Mouse (Mus musculus): Measurements from ENCODE around the gene Mrpl14.

The Mrpl14 gene

GRCm38 (mm10) chr17:45686093-45686619, at the start of gene Mrpl14:
TSS of gene Mrpl14 (plus strand) at chr17:45686322.
- DNase-seq (ENCODE audit: low spot score), result peak; percentile 91

- no peak for DNase-seq (ENCODE audit: low spot score)
Observed at GRCm38 (mm10) chr17:45638596-45639295, 47.4 kb upstream of the Mrpl14 start.

GRCm38 (mm10) chr17:45641981-45642380, 44.1 kb upstream of the Mrpl14 start:
- no peak for DNase-seq (ENCODE audit: low spot score)

GRCm38 (mm10) chr17:45642701-45643100, 43.4 kb upstream of the Mrpl14 start:
- DNase-seq (ENCODE audit: low spot score), result peak; percentile 66

GRCm38 (mm10) chr17:45644185-45644584, 41.9 kb upstream of the Mrpl14 start:
- DNase-seq (ENCODE audit: low spot score), result no peak

GRCm38 (mm10) chr17:45653233-45653632, 32.9 kb upstream of the Mrpl14 start:
- no peak for DNase-seq (ENCODE audit: low spot score)

GRCm38 (mm10) chr17:45655820-45656219, 30.3 kb upstream of the Mrpl14 start:
- no peak for DNase-seq (ENCODE audit: low spot score)

GRCm38 (mm10) chr17:45659225-45659624, 26.9 kb upstream of the Mrpl14 start, which contains the start of gene Capn11:
TSS of gene Capn11 (minus strand) at chr17:45659325.
- no peak for DNase-seq (ENCODE audit: low spot score)

- peak; percentile 80 for DNase-seq (ENCODE audit: low spot score)
Observed at GRCm38 (mm10) chr17:45663106-45663919, 22.8 kb upstream of the Mrpl14 start.

GRCm38 (mm10) chr17:45664608-45665007, 21.5 kb upstream of the Mrpl14 start:
- no peak for DNase-seq (ENCODE audit: low spot score)

- no peak for DNase-seq (ENCODE audit: low spot score)
Observed at GRCm38 (mm10) chr17:45666091-45666490, 20.0 kb upstream of the Mrpl14 start.

GRCm38 (mm10) chr17:45667481-45667880, 18.6 kb upstream of the Mrpl14 start:
- DNase-seq (ENCODE audit: low spot score), result no peak

- no peak for DNase-seq (ENCODE audit: low spot score)
Observed at GRCm38 (mm10) chr17:45667986-45668385, 18.1 kb upstream of the Mrpl14 start.

- DNase-seq (ENCODE audit: low spot score), result no peak
Observed at GRCm38 (mm10) chr17:45671821-45672220, 14.3 kb upstream of the Mrpl14 start.

GRCm38 (mm10) chr17:45672598-45672997, 13.5 kb upstream of the Mrpl14 start:
- DNase-seq (ENCODE audit: low spot score), result no peak

- DNase-seq (ENCODE audit: low spot score), result peak; percentile 49
Observed at GRCm38 (mm10) chr17:45678106-45678505, 8.0 kb upstream of the Mrpl14 start.

- DNase-seq (ENCODE audit: low spot score), result peak; percentile 71
Observed at GRCm38 (mm10) chr17:45680391-45680980, 5.6 kb upstream of the Mrpl14 start.

- no peak for DNase-seq (ENCODE audit: low spot score)
Observed at GRCm38 (mm10) chr17:45681588-45681987, 4.5 kb upstream of the Mrpl14 start.

GRCm38 (mm10) chr17:45682843-45683242, 3.3 kb upstream of the Mrpl14 start:
- DNase-seq (ENCODE audit: low spot score), result no peak

- no peak for DNase-seq (ENCODE audit: low spot score)
Observed at GRCm38 (mm10) chr17:45684667-45685131, 1.4 kb upstream of the Mrpl14 start.

GRCm38 (mm10) chr17:45685171-45686092, 690 bp upstream of the Mrpl14 start:
- DNase-seq (ENCODE audit: low spot score), result no peak

Data from layer of hippocampus, adult 11-12 months (tissue).